ENCODE assay signal across 11 mouse cellular contexts in the genomic region with DNA sequence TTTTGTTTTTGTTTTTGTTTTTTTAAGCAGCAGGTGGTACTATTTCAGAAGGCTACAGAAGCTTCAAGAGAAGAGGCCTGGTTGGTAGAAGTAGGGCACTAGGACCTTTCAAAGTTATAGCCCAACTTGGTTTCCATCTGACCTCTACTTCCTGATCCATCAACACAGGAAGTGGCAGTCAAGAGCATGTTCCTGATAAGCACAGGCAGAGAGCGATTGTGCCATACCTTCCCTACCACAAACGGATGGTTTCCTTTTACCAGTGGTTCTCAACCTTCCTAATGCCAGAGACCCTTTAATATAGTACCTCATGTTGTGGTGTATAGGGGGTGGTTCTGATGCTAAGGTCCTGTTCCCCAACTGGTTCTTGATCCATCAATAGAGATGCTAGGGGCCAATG. TPM values are rescaled to one million over a fixed set of nuclear protein-coding genes. Genes with fewer than 3 reads are reported as not detected.
A peak's percentile ranks its signal among the peaks of the same experiment; 100 is the strongest.
DNase-seq lines count a peak whose midpoint lies in the region; ATAC-seq lines count a peak whose summit lies in the region.
"Had no signal": no experiment of that assay in that cellular context is flagged by ENCODE, and none has a peak within 500 bp of the region (broad histone marks: within the 10 kb centered on the region; RNA-seq: fewer than 3 reads in every experiment).

No protein-coding gene starts in this region.

- peak; percentile 87 for ATAC-seq in inflammation-experienced regulatory T-cells, adult 6 months

- DNase-seq in embryo, embryonic 10 days (ENCODE audit: low spot score): peak; percentile 19
- DNase-seq in embryo, embryonic 9.5 days (ENCODE audit: extremely low spot score): no peak
- DNase-seq in 416B (ENCODE audit: low read depth): peak; percentile 99
- peak; percentile 57 for DNase-seq in lung, postnatal 25 days (ENCODE audit: low spot score)
- DNase-seq in urinary bladder, postnatal 25 days (ENCODE audit: low spot score): no peak
- DNase-seq in gastrocnemius, postnatal 4 days (ENCODE audit: low spot score in 2 of 2): no peak
- no peak for DNase-seq in spleen, adult 12 weeks (ENCODE audit: low spot score)
- DNase-seq: cerebellum, postnatal 36 days; gastrocnemius, postnatal 25 days; left cerebral cortex, postnatal 4 days had no signal

RNA-seq across cellular contexts. Expression of gene Adipor2, which starts 39.9 kb away (rescaled TPM):
- 1 to 10 TPM; 9.3 to 9.7 (median 9.4) TPM for polyA plus RNA-seq in inflammation-experienced regulatory T-cells, adult 6 months (2017; shearing (Covaris generic))
- total RNA-seq in gastrocnemius, postnatal 4 days (2021): 10 to 100 TPM; 56.3 to 63.4 TPM

RNA-seq across cellular contexts. Expression of gene Lrtm2, which starts 47.0 kb away (rescaled TPM):
- polyA plus RNA-seq in inflammation-experienced regulatory T-cells, adult 6 months (2017; shearing (Covaris generic)): under 1 TPM in 2 of 3 experiments, not detected in 1; 0.09 to 0.26 TPM
- under 1 TPM; 0.59 to 0.98 TPM for total RNA-seq in gastrocnemius, postnatal 4 days (2021)

Comparison
In these comparisons a context has a peak if more than half of its experiments do, and no peak if none do; other contexts are left out.
1. DNase-seq: peak in embryo, embryonic 10 days (single experiment), 416B (single experiment) and lung, postnatal 25 days (single experiment); none in embryo, embryonic 9.5 days (single experiment), urinary bladder, postnatal 25 days (single experiment), gastrocnemius, postnatal 4 days (0 of 2) and spleen, adult 12 weeks (single experiment).